Mouse (Mus musculus): ENCODE results near the gene BC005624. TPM values are rescaled to one million over a fixed set of nuclear protein-coding genes. Genes with fewer than 3 reads are reported as not detected.
"Not testable (repeated sequence)": the region's sequence is repeated elsewhere in the genome, so short reads cannot be mapped to it uniquely, and the experiment has no call there.

Gene BC005624
- total RNA-seq, 2 experiments from 2014 or later = 51.0 to 52.8 TPM

GRCm38 (mm10) chr2:30931922-30932321, 50.1 kb downstream of the BC005624 start:
- no peak for DNase-seq (ENCODE audit: low spot score in 2 of 2)

- DNase-seq (ENCODE audit: low spot score in 2 of 2) = not testable (repeated sequence)
Observed at GRCm38 (mm10) chr2:30930846-30931245, 51.2 kb downstream of the BC005624 start.

GRCm38 (mm10) chr2:30929483-30930045, 52.4 kb downstream of the BC005624 start, which contains the start of gene Ptges:
TSS of gene Ptges (minus strand) at chr2:30929863.
- DNase-seq (ENCODE audit: low spot score in 2 of 2) = peak; percentile 56 to 69

GRCm38 (mm10) chr2:30928893-30929482, 53.0 kb downstream of the BC005624 start:
- DNase-seq (ENCODE audit: low spot score in 2 of 2) = no peak

GRCm38 (mm10) chr2:30927844-30928628, 54.0 kb downstream of the BC005624 start:
- peak; percentile 66 to 81 for DNase-seq (ENCODE audit: low spot score in 2 of 2)

- no peak for DNase-seq (ENCODE audit: low spot score in 2 of 2)
Observed at GRCm38 (mm10) chr2:30927151-30927781, 54.7 kb downstream of the BC005624 start.

- DNase-seq (ENCODE audit: low spot score in 2 of 2) = no peak
Observed at GRCm38 (mm10) chr2:30926381-30926780, 55.6 kb downstream of the BC005624 start.

GRCm38 (mm10) chr2:30925181-30925580, 56.8 kb downstream of the BC005624 start:
- DNase-seq (ENCODE audit: low spot score in 2 of 2) = no peak

GRCm38 (mm10) chr2:30923099-30923498, 58.9 kb downstream of the BC005624 start:
- no peak for DNase-seq (ENCODE audit: low spot score in 2 of 2)

Other genes with a start within 250 kb of the BC005624 start
- 1 to 10 TPM; 2.9 to 3.8 TPM for gene 1700001O22Rik, start 178.5 kb downstream of the BC005624 start, total RNA-seq (2021)
- gene Ntmt1, start 174.4 kb downstream of the BC005624 start, total RNA-seq (2021) = 10 to 100 TPM; 38.9 to 41.9 TPM
- 10 to 100 TPM; 33.7 to 34.9 TPM for gene Asb6, start 151.9 kb downstream of the BC005624 start, total RNA-seq (2021)
- 1 to 10 TPM; 2.9 to 5.0 TPM for gene Prrx2, start 147.2 kb downstream of the BC005624 start, total RNA-seq (2021)
- gene Ptges, start 52.3 kb downstream of the BC005624 start, total RNA-seq (2021) = 1 to 10 TPM; 4.4 to 5.8 TPM
- gene Tor1b, start 29.2 kb downstream of the BC005624 start, total RNA-seq (2021) = 10 to 100 TPM; 38.8 TPM
- gene Tor1a, start 14.3 kb downstream of the BC005624 start, total RNA-seq (2021) = 10 to 100 TPM; 47.0 to 54.0 TPM
- gene Usp20, start 78 bp upstream of the BC005624 start, total RNA-seq (2021) = 10 to 100 TPM; 84.0 to 85.6 TPM
- gene Fnbp1, start 159.8 kb upstream of the BC005624 start, total RNA-seq (2021) = 100 to 1,000 TPM in 1 of 2 experiments, 10 to 100 TPM in 1; 98.9 to 105 TPM
- 10 to 100 TPM; 48.6 to 52.8 TPM for gene Gpr107, start 170.1 kb upstream of the BC005624 start, total RNA-seq (2021)

All from layer of hippocampus, postnatal 14 days (tissue).